Mouse (Mus musculus): ENCODE data around the gene Syt1. TPM values are rescaled to one million over a fixed set of nuclear protein-coding genes. Genes with fewer than 3 reads are reported as not detected.

The Syt1 gene
- 100 to 1,000 TPM; 932 TPM for total RNA-seq (2021)

GRCm38 (mm10) chr10:109010241-109011193 lies at the start of gene Syt1:
Gene Syt1, minus strand, starts transcription at chr10:109010982.
- intact Hi-C loops (cut with DNase I): no loop called here
- peak; percentile 84 to 92 for DNase-seq (ENCODE audit: extremely low spot score in 1 of 2, low spot score in 2 of 2)

GRCm38 (mm10) chr10:109056500-109056899 lies 45.7 kb upstream of the Syt1 start:
- DNase-seq (ENCODE audit: extremely low spot score in 1 of 2, low spot score in 2 of 2): no peak
- intact Hi-C loops (cut with DNase I): no loop called here

GRCm38 (mm10) chr10:109047537-109047936 lies 36.8 kb upstream of the Syt1 start:
- intact Hi-C loops (cut with DNase I): no loop called here
- no peak for DNase-seq (ENCODE audit: extremely low spot score in 1 of 2, low spot score in 2 of 2)

DNA sequence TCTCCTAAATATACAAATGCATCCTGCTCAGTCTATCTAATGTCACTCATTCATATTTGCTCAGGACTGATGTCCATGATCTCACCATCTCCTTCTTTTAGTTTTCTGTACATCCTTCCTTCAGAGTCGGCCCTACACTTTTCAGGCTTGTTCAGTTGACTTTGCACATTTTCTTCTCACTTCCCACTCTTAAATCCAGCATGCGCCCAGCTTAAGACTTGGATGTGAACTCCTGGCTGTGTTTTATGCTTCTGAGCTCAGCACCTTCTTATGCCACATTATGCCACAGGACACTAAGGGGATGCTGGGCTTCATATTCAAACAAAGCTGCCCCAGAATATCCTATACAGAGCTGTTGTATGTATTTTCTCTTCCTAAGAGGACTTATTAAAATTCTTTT lies 36.2 kb upstream of the Syt1 start:
- intact Hi-C loops (cut with DNase I): no loop called here
- no peak for DNase-seq (ENCODE audit: extremely low spot score in 1 of 2, low spot score in 2 of 2)

- intact Hi-C loops (cut with DNase I): no loop called here
- DNase-seq (ENCODE audit: extremely low spot score in 1 of 2, low spot score in 2 of 2): peak in 1 of 2 experiments; percentile 53
Observed at GRCm38 (mm10) chr10:109011226-109012165, 714 bp upstream of the Syt1 start.

DNA sequence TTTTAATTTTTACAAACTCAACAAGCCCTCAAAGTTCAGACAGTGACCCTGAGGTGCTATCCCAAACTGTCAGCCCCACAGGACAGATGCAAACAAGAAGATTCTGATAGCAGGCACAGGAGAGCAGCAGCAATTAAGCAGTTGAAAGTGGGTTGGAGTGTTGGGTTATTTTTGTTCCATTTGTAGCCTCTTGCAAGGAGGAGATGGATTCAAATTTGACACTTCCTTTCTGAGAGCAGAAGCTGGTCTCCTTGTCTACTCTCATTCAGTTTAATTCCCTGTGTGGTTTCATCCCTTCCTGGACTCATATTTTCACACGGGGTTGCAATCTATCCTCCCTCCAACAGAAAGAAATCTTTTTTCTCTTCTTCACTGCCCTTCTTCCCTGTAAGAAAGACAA lies 951 bp downstream of the Syt1 start:
- intact Hi-C loops (cut with DNase I): loop anchor here (2.0 to 10.0 kb wide), 3 partner anchors 107 to 555 kb away; no protein-coding TSS in a partner anchor
- DNase-seq (ENCODE audit: extremely low spot score in 1 of 2, low spot score in 2 of 2): no peak

DNA sequence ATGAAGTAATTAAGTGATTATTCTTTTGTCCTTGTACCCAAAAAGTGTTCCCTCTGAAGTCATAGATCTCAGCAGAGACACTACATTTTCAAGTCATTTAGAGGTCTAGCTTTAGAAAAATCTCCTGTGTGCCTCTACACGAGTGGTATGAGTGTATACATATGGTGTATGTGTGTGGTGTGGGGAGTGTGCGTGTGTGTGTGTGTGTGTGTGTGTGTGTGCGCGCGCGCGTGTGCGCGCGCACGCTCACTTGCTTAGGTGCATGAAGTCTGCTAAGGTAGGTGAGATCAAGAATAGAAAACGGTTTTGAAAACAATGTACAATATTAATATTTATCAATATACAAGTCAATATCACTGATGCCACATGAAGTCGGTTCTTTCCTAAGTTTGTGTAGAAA lies 2.3 kb downstream of the Syt1 start:
- no peak for DNase-seq (ENCODE audit: extremely low spot score in 1 of 2, low spot score in 2 of 2)
- intact Hi-C loops (cut with DNase I): loop anchor here (2.0 to 10.0 kb wide), 3 partner anchors 109 to 554 kb away; no protein-coding TSS in a partner anchor

- peak in 1 of 2 experiments; percentile 24 for DNase-seq (ENCODE audit: extremely low spot score in 1 of 2, low spot score in 2 of 2)
- intact Hi-C loops (cut with DNase I): loop anchor here (10.0 kb wide), 1 partner anchor 549 kb away; no protein-coding TSS in a partner anchor
Observed at GRCm38 (mm10) chr10:109003482-109003881, 7.3 kb downstream of the Syt1 start.

GRCm38 (mm10) chr10:108987250-108987649 lies 23.5 kb downstream of the Syt1 start:
- intact Hi-C loops (cut with DNase I): no loop called here
- no peak for DNase-seq (ENCODE audit: extremely low spot score in 1 of 2, low spot score in 2 of 2)

- intact Hi-C loops (cut with DNase I): no loop called here
- DNase-seq (ENCODE audit: extremely low spot score in 1 of 2, low spot score in 2 of 2): peak; percentile 62 to 67
Observed at GRCm38 (mm10) chr10:108979660-108980059, 31.1 kb downstream of the Syt1 start.

- DNase-seq (ENCODE audit: extremely low spot score in 1 of 2, low spot score in 2 of 2): no peak
- intact Hi-C loops (cut with DNase I): no loop called here
Observed at GRCm38 (mm10) chr10:108954952-108955351, 55.8 kb downstream of the Syt1 start.

- intact Hi-C loops (cut with DNase I): no loop called here
- DNase-seq (ENCODE audit: extremely low spot score in 1 of 2, low spot score in 2 of 2): no peak
Observed at GRCm38 (mm10) chr10:108952182-108952581, 58.6 kb downstream of the Syt1 start.

GRCm38 (mm10) chr10:108936838-108937430 lies 73.8 kb downstream of the Syt1 start:
- DNase-seq (ENCODE audit: extremely low spot score in 1 of 2, low spot score in 2 of 2): no peak
- intact Hi-C loops (cut with DNase I): no loop called here

DNA sequence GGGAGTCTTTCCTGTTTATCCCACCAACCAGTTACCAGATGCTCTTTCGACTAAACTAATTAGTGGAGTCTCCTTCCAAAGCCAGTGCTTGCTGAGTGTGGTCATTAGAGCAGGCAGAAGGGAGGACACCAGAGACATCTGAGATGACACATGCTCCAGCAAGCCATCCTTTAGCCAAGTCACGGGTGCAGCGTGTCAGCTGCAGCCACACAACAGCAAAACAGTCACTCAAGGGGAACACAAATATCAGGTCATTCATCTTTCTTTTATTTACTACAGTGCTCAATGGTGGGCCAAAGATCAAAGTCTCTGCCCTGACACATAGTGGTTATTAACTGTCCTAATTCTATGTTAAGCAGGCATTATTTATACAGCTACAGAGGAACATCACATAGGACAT lies 80.5 kb downstream of the Syt1 start:
- no peak for DNase-seq (ENCODE audit: extremely low spot score in 1 of 2, low spot score in 2 of 2)
- intact Hi-C loops (cut with DNase I): no loop called here

DNA sequence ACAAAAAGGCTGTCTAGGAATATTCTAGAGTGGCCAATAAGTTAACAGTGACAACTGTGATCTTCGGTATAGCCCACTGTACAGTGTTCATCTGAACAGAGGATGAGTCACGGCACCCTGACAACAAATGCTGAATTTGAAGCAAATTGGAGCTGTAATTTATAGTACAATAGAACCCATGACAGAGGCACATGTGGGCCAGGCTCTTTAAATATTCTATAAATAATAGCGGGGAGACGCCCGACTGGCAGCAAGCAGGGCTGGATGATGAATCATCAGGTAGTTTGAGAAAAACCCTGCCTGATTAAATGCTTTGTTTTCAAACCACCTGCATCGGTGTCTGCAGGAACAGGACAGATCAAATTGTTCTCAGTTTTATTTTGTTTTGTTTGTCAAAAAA lies 81.1 kb downstream of the Syt1 start:
- intact Hi-C loops (cut with DNase I): no loop called here
- no peak for DNase-seq (ENCODE audit: extremely low spot score in 1 of 2, low spot score in 2 of 2)

DNA sequence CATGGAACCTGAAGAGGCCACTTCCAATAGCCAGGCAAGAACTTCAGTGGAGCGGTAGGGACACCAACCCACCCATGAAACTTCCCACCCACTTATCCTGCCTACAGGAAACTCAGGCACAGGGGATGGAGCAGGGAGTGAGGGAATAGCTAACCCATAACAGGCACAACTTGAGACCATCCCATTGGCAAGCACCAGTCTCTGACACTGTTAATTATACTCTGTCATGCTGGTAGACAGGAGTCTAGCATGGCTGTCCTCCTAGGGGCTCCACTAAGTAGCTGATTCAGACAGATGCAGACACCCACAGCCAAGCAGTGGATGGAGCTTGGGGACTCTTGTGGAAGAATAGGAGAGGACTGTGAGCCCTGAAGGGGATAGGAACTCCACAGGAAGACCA lies 105.5 kb downstream of the Syt1 start:
- intact Hi-C loops (cut with DNase I): no loop called here

GRCm38 (mm10) chr10:108904371-108904770 lies 106.4 kb downstream of the Syt1 start:
- intact Hi-C loops (cut with DNase I): no loop called here
- DNase-seq (ENCODE audit: extremely low spot score in 1 of 2, low spot score in 2 of 2): no peak

More for the DNA sequence above, 105.5 kb downstream of the Syt1 start:
- no peak for DNase-seq (ENCODE audit: extremely low spot score in 1 of 2, low spot score in 2 of 2)

DNA sequence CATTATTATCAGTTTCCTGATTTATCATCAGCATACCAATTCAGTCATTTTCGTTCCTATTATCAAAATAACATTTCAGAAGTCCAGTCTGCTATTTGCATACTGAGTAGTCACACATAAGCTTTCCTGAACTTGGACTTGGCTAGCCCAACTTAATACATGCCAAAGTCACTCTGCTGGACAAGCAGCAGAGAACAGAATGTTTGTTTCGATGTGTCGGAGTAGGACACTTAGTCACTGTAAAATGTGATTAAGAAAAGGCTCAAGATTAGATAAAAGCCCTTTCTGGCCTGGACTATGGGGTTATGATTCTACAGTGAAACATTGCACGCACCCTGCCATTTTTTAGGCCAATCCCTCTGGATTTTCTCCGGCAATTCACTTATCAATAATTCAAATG lies 114.3 kb downstream of the Syt1 start:
- intact Hi-C loops (cut with DNase I): no loop called here
- DNase-seq (ENCODE audit: extremely low spot score in 1 of 2, low spot score in 2 of 2): no peak

GRCm38 (mm10) chr10:108893288-108893687 lies 117.5 kb downstream of the Syt1 start:
- DNase-seq (ENCODE audit: extremely low spot score in 1 of 2, low spot score in 2 of 2): no peak
- intact Hi-C loops (cut with DNase I): no loop called here

All from left cerebral cortex, postnatal 10 days (tissue).